Mouse (Mus musculus): ENCODE data around the gene Olfr339.

- TF ChIP-seq EP300 (IDR thresholded peaks at IDR 0.05), result no peak
- TF ChIP-seq CTCF (IDR thresholded peaks at IDR 0.05), result no peak
Measured at GRCm38 (mm10) chr2:36473634-36474033, 54.9 kb downstream of the Olfr339 start.
